Mouse (Mus musculus): ENCODE measurements around the gene Prrc2a.

- TF ChIP-seq CTCF (IDR thresholded peaks at IDR 0.05; ENCODE audit: low read depth, low read length) (no peak), POLR2A (IDR thresholded peaks at IDR 0.05; ENCODE audit: borderline replicate concordance, low read depth, low read length) (no peak)
Measured at GRCm38 (mm10) chr17:35174201-35174977, 9.7 kb upstream of the Prrc2a start.
